Mouse (Mus musculus) brain, embryonic 14.5 days (tissue): ENCODE data around the gene Reps2.

ENCODE experiments used
- CTCF ChIP-seq: fragments of 200-500 bp; IDR thresholded peaks from 2 replicates; pipeline ENCODE4 v1.5.1; 2012; ENCODE audit warnings: inconsistent platforms, mild to moderate bottlenecking, moderate library complexity, borderline replicate concordance; ENCODE audit not compliant: insufficient read depth, insufficient read length; ENCODE audit errors: extremely low read depth
- POLR2A ChIP-seq: fragments of 200-500 bp; IDR thresholded peaks from 2 replicates; pipeline ENCODE4 v1.6.1; 2012; ENCODE audit warnings: mild to moderate bottlenecking, inconsistent platforms, borderline replicate concordance; ENCODE audit not compliant: poor library complexity, insufficient read depth, insufficient read length, severe bottlenecking; ENCODE audit errors: extremely low read depth

DNA sequence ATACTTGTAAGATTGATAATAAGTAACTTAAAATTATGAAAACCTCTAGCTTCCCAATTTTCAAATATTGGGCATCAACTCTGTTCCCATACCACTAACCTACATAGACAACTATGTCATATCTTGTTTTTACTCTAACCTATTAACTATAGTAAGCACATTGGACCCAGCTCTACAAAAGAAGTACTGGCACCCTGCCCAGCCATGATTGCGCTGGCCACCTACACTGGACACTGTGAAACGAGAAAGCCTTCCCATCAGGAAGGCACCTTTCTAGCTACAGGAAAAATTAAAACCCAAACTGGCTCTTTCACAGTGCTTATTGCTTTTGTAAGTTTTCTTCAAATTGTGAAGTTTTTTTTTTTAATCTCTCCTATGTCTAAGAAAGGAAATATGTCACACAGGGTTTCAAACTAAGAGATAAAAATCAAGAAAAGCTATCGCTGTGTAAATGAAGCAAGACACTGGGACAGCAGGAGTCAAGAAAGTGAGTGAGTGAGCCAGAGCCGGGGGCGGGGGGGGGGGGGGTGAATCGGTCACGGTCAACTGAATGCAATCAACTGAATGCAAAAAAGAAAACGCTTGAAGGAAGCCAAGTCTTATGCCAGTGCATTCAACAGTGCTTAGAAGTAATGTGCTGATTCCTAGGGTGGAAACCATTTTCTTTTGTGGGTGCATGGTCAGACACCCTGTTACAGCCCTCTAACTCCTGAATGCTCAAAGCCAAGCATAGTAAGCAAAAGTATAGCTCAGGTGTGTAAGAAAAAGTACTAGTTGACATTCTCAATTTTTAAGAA is 52.2 kb downstream of the Reps2 start:
- TF ChIP-seq CTCF = no peak
- no peak for TF ChIP-seq POLR2A
